In the genomic region with DNA sequence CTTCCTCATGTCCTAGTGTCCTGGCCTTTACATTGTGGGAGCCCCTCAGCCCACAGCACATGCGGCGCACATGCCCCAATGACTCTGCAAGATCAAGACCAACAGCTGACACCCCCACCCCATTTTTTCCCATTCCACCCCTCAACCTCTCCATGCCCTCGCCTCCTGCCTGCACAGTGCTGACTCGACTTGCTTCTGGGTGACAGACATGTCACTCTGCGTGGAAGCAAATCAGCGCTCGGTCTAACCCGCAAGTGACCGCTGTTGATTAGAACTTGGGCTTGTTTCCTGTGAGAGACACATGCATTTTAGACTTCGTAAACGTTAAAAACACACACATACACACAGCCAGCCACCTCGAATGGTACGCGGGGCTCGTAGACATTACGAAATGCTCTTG, we compare ENCODE assay signal across 18 mouse cellular contexts. TPM values are rescaled to one million over a fixed set of nuclear protein-coding genes. Genes with fewer than 3 reads are reported as not detected.
DNase-seq lines count a peak whose midpoint lies in the region; ATAC-seq and TF ChIP-seq lines count a peak whose summit lies in the region.
"Had no signal": no experiment of that assay in that cellular context is flagged by ENCODE, and none has a peak within 500 bp of the region (broad histone marks: within the 10 kb centered on the region; RNA-seq: fewer than 3 reads in every experiment).

No protein-coding gene starts in this region.

- H3K36me3 ChIP-seq in neural tube, embryonic 12.5 days = no peaks in the 10 kb centered on the region
- H3K36me3 ChIP-seq in hindbrain, postnatal 0 days (ENCODE audit: insufficient read depth, low read length) = no peaks in the 10 kb centered on the region
- H3K36me3 ChIP-seq in neural tube, embryonic 15.5 days = no peaks in the 10 kb centered on the region
- no peaks in the 10 kb centered on the region for H3K36me3 ChIP-seq in liver, embryonic 11.5 days (ENCODE audit: control insufficient read depth, insufficient read depth, low read length)
- H3K36me3 ChIP-seq: lung, embryonic 15.5 days; stomach, embryonic 15.5 days had no signal

- peak overlapping the region; percentile 63 for H3K4me2 ChIP-seq in neural tube, embryonic 12.5 days (replicated peaks)
- H3K4me2 ChIP-seq in hindbrain, postnatal 0 days (ENCODE audit: low read depth, low read length) = peak overlapping the region; percentile 66
- peak overlapping the region; percentile 66 for H3K4me2 ChIP-seq in neural tube, embryonic 15.5 days
- H3K4me2 ChIP-seq in liver, embryonic 11.5 days = no peak overlapping the region
- H3K4me2 ChIP-seq: lung, embryonic 15.5 days; stomach, embryonic 15.5 days had no signal

- no peak overlapping the region for H3K27ac ChIP-seq in neural tube, embryonic 12.5 days
- H3K27ac ChIP-seq in hindbrain, postnatal 0 days = peak overlapping the region; percentile 52; the same call in 1 of the 2 replicates
- H3K27ac ChIP-seq in neural tube, embryonic 15.5 days (replicated peaks) = peak overlapping the region; percentile 85
- no peak overlapping the region for H3K27ac ChIP-seq in liver, embryonic 11.5 days (ENCODE audit: low read depth, low read length)
- H3K27ac ChIP-seq: lung, embryonic 15.5 days; stomach, embryonic 15.5 days had no signal

- peak overlapping the region; percentile 2; the same call in 1 of the 2 replicates for H3K4me3 ChIP-seq in neural tube, embryonic 12.5 days
- H3K4me3 ChIP-seq in hindbrain, postnatal 0 days (ENCODE audit: low read length) = peak overlapping the region; percentile 67
- peak overlapping the region; percentile 54 for H3K4me3 ChIP-seq in neural tube, embryonic 15.5 days (replicated peaks)
- no peak overlapping the region for H3K4me3 ChIP-seq in liver, embryonic 11.5 days (ENCODE audit: low read depth, low read length)
- H3K4me3 ChIP-seq: lung, embryonic 15.5 days; stomach, embryonic 15.5 days had no signal

- WGBS in neural tube, embryonic 12.5 days = 87% methylated on average over 16 of the region's 16 CpGs
- WGBS in hindbrain, postnatal 0 days = 59% methylated on average over 16 of the region's 16 CpGs
- WGBS in neural tube, embryonic 15.5 days = 60% methylated on average over 16 of the region's 16 CpGs
- WGBS in liver, embryonic 11.5 days = 85% methylated on average over 16 of the region's 16 CpGs

- no peak overlapping the region for H3K9ac ChIP-seq in neural tube, embryonic 12.5 days
- H3K9ac ChIP-seq in hindbrain, postnatal 0 days (replicated peaks; ENCODE audit: low read length) = peak overlapping the region; percentile 41
- peak overlapping the region; percentile 63 for H3K9ac ChIP-seq in neural tube, embryonic 15.5 days (replicated peaks)
- H3K9ac ChIP-seq in liver, embryonic 11.5 days (ENCODE audit: low read depth, low read length) = no peak overlapping the region
- H3K9ac ChIP-seq: lung, embryonic 15.5 days; stomach, embryonic 15.5 days had no signal

- TF ChIP-seq CTCF in hindbrain, postnatal 0 days (IDR thresholded peaks at IDR 0.05; ENCODE audit: low read depth) = no peak

- DNase-seq in cerebellum, postnatal 14 days = peak; percentile 39 to 47
- no peak for DNase-seq in neural tube, embryonic 10.5 days (ENCODE audit: extremely low spot score, low spot score)
- peak; percentile 29 for DNase-seq in hindbrain, postnatal 0 days (ENCODE audit: low spot score)
- DNase-seq in lung, postnatal 14 days = no peak
- no peak for DNase-seq in liver, embryonic 11.5 days (ENCODE audit: low spot score)
- DNase-seq: B cell, adult 2 months; gastrocnemius, postnatal 14 days had no signal

- peaks cover 11% of the 10 kb centered on the region for H3K27me3 ChIP-seq in neural tube, embryonic 12.5 days (replicated peaks)
- H3K27me3 ChIP-seq in hindbrain, postnatal 0 days (ENCODE audit: insufficient read depth, low read length) = no peaks in the 10 kb centered on the region
- no peaks in the 10 kb centered on the region for H3K27me3 ChIP-seq in neural tube, embryonic 15.5 days (replicated peaks)
- peaks cover 21% of the 10 kb centered on the region for H3K27me3 ChIP-seq in liver, embryonic 11.5 days (replicated peaks; ENCODE audit: control insufficient read depth, insufficient read depth, low read length)

- H3K4me1 ChIP-seq in neural tube, embryonic 12.5 days = peaks cover 12% of the 10 kb centered on the region; the same call in 1 of the 2 replicates
- peaks cover 10% of the 10 kb centered on the region for H3K4me1 ChIP-seq in hindbrain, postnatal 0 days (ENCODE audit: insufficient read depth, low read length)
- peaks cover 40% of the 10 kb centered on the region for H3K4me1 ChIP-seq in neural tube, embryonic 15.5 days
- H3K4me1 ChIP-seq in liver, embryonic 11.5 days (replicated peaks; ENCODE audit: control insufficient read depth, insufficient read depth, low read length) = no peaks in the 10 kb centered on the region

- H3K9me3 ChIP-seq in neural tube, embryonic 12.5 days = no peaks in the 10 kb centered on the region
- H3K9me3 ChIP-seq in hindbrain, postnatal 0 days (ENCODE audit: low read length) = no peaks in the 10 kb centered on the region
- H3K9me3 ChIP-seq in neural tube, embryonic 15.5 days (replicated peaks) = no peaks in the 10 kb centered on the region
- H3K9me3 ChIP-seq in liver, embryonic 11.5 days (ENCODE audit: control insufficient read depth, low read length) = no peaks in the 10 kb centered on the region
- H3K9me3 ChIP-seq: lung, embryonic 15.5 days; stomach, embryonic 15.5 days had no signal

- ATAC-seq in cerebellum, adult (ENCODE audit: insufficient number of reproducible peaks, low FRiP score, low TSS enrichment) = no peak
- no peak for ATAC-seq in neural tube, embryonic 12.5 days (ENCODE audit: low FRiP score, low read depth)
- no peak for ATAC-seq in hindbrain, postnatal 0 days
- no peak for ATAC-seq in neural tube, embryonic 15.5 days (ENCODE audit: low FRiP score)
- ATAC-seq in liver, embryonic 11.5 days (replicated peaks; ENCODE audit: low FRiP score) = no peak

RNA-seq across cellular contexts. Expression of a gene that starts 2.1 kb away (rescaled TPM):
- polyA plus RNA-seq in neural tube, embryonic 12.5 days (2016; fragmentation: Nextera tagmentation; extraction: Ambion mirVana) = 4.1 and 5.7 TPM in 2 replicates
- 22.5 and 24.4 TPM in 2 replicates for total RNA-seq in hindbrain, postnatal 0 days (2014; rRNA removed)
- 19.8 and 21.6 TPM in 2 replicates for polyA plus RNA-seq in hindbrain, postnatal 0 days (2015; fragmentation: Nextera tagmentation; extraction: Ambion mirVana)
- polyA plus RNA-seq in neural tube, embryonic 15.5 days (2015; fragmentation: Nextera tagmentation; extraction: Ambion mirVana) = 15.4 and 18.9 TPM in 2 replicates
- polyA plus RNA-seq in liver, embryonic 11.5 days (2014; fragmentation: Nextera tagmentation; extraction: Ambion mirVana) = 0.05 TPM in 1 of 2 replicates, not detected in the other
- total RNA-seq: gastrocnemius, postnatal 14 days; heart, adult 8-10 months; liver, adult 2 months; megakaryocyte, adult 5-6 weeks had no signal
- polyA plus RNA-seq: heart, postnatal 0 days; kidney, embryonic 14.5 days; liver, adult 2 months; lung, embryonic 15.5 days; thymus, postnatal 0 days had no signal

RNA-seq across cellular contexts. Expression of a gene that starts 56.2 kb away (rescaled TPM):
- polyA plus RNA-seq in neural tube, embryonic 12.5 days (2016; fragmentation: Nextera tagmentation; extraction: Ambion mirVana) = 101 and 106 TPM in 2 replicates
- 38.5 and 38.8 TPM in 2 replicates for total RNA-seq in hindbrain, postnatal 0 days (2014; rRNA removed)
- 122 and 123 TPM in 2 replicates for polyA plus RNA-seq in hindbrain, postnatal 0 days (2015; fragmentation: Nextera tagmentation; extraction: Ambion mirVana)
- polyA plus RNA-seq in neural tube, embryonic 15.5 days (2015; fragmentation: Nextera tagmentation; extraction: Ambion mirVana) = 88.4 and 99.8 TPM in 2 replicates
- polyA plus RNA-seq in liver, embryonic 11.5 days (2014; fragmentation: Nextera tagmentation; extraction: Ambion mirVana) = 57.8 and 60.5 TPM in 2 replicates

Comparison
In these comparisons a context has a peak if more than half of its experiments do, and no peak if none do; other contexts are left out.
1. H3K27ac ChIP-seq: peak in hindbrain, postnatal 0 days (single experiment) and neural tube, embryonic 15.5 days (single experiment); none in neural tube, embryonic 12.5 days (single experiment) and liver, embryonic 11.5 days (single experiment).
2. H3K9ac ChIP-seq: peak in hindbrain, postnatal 0 days (single experiment) and neural tube, embryonic 15.5 days (single experiment); none in neural tube, embryonic 12.5 days (single experiment) and liver, embryonic 11.5 days (single experiment).
3. DNase-seq: peak in cerebellum, postnatal 14 days (2 of 2) and hindbrain, postnatal 0 days (single experiment); none in neural tube, embryonic 10.5 days (single experiment), lung, postnatal 14 days (single experiment) and liver, embryonic 11.5 days (single experiment).